Mouse (Mus musculus): Measurements from ENCODE around the gene Zc3h18. TPM values are rescaled to one million over a fixed set of nuclear protein-coding genes. Genes with fewer than 3 reads are reported as not detected.

The Zc3h18 gene
- total RNA-seq, 2 experiments from 2014 or later: 18.1 to 21.0 TPM

DNA sequence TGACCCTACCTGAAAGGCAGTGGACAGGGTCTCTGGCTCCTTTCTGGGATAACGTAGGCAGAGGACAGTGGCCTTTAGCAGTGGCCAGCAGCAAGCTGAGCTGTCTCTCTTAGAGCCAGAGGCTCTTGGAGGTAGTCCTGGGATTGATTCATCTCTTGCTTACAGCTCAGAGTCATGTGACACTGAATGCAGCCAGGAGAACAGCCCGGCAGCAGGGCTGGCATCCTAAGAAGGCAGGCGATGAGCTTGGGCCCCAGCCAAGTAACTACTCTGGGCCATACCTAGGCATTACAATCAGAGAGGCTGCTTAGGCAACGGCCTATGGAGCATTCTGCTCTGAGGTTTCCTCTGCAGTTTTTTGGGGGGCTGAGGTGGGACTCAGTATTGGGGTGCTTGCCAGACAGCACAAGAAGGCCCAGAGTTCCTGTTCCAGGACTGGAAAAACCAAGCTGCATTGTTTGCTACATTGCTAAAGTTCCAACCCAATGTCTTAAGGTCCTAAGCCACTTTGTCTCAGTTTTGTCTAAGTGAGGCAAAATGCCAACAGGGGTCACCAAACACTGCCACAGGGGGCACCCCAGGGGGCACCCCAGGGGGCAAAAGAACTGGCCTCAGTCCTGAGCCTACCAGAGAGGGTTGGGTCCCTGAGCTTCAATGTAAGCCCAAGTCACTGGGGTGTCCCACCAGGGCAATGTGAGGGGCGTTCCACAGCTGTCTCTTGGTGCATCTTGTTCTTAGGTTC, 28.4 kb upstream of the Zc3h18 start:
- DNase-seq: peak; percentile 51

DNA sequence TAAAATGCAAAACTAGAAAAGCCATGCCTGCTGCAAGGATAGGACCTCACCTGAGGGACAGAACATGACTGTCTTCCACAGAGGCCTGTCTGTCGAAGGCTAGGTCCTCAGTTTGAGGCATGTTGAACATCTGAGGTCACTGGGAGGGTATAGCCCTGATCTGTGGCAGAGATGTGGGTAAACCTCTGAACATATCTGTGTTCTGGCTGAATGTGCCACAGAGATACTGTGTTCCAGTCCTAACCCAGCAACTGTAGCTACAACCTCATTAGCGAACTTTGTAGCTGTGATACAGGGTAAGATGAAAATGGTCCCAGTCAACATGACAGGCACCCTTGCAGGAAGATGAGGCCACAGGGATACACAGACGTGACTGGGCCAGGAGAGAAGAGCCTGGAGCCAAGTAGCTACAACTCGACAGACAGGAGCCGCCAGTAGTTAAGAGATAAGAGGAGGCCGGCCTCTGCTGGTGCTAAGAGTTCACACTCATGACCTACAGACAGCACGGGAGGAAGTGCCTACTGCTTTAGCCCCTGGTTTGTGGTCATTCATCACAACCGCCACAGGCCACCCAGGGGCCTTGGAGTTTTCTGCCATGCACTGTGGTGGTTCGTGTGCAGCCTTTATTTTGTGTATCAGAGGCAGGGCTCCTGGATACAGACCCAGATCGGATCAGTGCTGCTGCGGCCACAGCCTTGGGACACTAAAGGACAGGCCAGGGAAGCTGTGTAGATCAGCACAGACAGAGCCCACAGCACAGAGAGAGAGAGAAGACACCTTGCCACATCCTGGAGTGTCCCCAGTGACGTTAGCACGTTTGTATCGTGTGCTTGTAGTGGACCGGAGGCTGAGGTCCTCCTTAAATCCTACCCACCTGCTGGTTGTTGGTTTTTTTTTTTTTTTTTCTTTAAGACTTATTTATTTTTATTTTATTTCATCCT, 26.8 kb upstream of the Zc3h18 start:
- no peak for DNase-seq

DNA sequence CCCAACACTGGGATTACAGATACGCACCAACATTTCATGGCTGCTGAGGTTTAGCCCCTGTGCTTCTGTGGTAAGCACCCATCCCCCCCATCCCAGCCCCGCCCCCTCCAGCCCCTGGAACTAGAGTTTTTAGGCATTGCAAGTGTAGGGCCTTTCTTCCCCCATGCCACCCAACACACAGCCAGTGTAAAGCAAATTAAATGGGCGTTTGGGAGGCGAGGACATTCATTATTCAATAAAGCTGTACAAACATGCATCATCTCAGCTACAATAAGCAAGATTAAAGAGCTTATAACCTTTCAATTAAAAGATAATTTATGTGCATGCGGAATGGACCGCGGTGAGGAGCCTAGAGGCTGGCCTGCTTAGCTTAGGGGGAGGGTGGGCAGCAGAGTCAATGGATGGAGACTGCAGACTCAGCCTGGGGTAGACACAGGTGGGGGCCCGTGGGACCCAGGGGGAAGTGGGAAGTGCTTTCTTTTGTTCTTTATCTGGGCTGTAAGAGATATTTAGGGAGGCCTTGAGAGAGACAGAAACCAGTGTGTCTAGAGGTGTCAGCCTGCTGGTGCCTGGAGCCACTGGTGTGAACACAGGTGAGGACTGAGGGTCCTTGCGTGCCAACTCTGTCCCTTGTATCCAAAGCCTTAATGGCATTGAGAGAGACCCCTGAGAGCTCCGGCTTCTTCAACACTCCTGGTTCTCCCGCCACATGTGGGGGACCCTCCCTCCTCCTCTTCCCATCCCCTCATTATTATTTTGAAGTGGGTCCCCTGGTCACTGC, 25.9 kb upstream of the Zc3h18 start:
- DNase-seq: no peak

DNA sequence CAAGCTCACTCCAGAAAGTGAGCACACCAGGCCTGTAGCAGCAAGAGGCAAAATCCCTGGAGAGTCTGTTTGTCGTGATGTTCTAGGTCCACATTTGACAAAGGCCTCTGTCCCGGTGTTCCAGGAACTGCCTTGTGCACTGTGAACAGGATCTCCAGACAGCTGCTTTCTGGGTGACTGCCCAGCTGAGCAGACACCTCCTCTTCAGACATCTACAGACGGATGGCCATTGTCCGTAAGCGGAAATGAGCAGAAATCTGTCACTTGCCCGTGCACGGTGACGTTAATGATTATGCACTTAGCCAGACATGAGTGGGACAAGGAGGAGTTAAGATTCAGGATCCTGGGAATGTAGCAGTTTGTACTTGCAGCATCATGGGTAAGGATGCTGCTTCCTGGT, 22.3 kb upstream of the Zc3h18 start:
- DNase-seq: no peak

DNA sequence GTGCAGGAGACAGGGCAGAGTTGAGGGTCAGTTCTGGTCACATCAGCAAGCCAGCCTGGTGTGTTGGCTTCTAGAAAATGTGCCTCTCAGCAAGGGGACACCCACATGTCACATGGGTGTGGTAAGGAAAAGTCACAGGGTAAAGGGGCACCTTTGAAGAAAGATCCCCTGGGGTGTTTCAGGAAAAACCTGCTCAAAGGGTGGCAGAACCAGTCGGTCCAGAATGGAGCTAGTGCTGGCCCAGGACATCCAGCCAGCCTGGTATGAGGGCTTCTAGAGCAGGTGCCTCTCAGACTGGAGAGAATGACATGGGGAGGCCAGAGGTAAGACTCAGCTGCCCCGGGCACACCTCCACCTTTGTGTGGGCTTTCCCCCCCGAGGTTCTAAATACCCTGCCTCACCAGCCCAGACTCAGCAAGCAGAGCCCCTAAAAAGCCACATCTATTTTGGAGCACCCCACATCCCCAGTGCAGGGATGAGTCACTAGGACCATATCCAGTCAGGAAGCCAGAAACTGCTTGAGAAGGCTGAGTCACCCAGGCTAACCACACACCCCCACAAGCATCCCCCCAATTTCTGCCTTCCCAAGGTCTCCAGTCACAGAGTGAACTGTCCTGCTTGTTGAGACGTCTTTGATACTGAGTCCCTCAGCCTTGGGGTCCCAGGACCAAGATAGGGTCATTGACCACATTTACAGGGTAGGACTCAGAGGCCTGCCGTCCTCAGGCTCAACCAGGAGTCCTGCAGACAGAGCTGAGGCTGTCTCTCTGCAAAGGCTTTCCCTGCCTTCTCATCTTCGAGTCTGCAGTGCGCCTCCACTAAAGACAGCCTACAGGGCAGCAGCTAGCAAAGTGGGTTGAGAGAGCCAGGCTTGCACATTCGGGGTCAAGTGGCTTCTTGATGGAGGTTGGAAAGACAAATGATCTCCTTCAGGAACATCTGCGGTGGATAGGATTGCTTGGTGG, 20.5 kb upstream of the Zc3h18 start:
- DNase-seq: no peak

DNA sequence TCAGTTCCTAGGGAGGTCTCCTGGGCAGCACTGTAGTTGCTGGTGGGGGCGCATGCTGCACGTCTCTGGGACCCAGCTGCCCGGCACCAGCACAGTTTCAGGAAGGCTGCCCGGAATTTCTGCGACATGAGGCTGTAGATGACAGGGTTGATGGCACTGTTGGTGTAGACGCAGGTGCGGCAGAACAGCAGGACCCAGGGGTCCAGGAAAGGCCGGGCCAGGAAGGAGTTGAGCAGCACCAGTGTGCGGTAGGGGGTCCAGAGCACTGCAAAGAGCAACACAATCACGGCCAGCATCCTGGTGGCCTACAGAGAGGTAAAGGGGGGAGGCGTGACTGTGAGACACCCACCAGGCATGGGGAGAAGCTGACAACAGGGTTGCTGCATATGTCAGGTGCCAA, 19.2 kb upstream of the Zc3h18 start:
- DNase-seq: no peak

DNA sequence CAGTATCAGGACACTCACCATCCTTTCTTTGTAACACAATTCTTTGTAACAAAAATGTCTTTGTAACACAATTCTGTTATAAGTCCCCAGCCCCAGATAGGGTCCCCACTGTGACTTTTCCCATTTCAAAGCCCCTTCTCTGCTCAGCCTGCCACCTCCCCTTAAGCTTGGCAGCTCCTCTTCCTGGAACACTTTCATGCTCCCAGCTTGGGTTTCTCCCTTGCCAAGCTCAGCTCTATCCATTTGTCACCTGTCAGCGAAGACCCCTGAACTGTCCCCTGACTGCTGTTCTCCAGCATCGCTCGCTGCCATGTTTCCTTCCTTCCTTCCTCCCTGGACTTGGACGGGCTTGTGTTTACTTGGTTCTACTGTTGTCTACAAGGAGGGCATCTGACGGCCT, 18.8 kb upstream of the Zc3h18 start:
- DNase-seq: no peak

DNA sequence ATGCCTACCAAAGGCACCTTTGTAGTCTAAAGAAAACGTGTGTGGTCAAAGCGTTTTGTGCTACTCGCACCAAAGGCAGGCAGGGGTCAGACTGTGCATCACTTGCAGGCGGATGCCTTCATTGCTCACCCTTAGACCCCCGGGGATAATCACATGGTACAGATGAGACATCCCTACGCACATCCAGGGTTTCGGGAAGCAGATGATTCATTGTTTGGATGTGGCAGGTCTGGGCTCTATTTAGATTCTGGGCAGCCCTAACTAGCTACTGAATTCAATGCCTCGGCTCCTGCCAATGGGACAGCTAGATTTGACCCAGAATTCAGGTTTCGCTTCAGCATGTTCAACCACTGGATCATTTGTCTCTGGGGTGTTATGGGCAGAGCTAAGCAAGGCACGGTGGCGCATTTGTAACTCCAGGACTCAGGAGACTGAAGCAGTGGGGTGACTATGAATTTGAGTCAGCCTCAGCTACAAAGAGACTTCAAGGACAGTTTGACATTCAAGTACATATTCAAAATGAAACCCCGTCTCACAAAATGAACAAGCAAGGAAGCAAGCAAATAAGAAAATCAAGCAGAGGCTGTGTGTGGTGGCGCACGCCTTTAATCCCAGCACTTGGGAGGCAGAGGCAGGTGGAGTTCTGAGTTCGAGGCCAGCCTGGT, 17.2 kb upstream of the Zc3h18 start:
- no peak for DNase-seq

DNA sequence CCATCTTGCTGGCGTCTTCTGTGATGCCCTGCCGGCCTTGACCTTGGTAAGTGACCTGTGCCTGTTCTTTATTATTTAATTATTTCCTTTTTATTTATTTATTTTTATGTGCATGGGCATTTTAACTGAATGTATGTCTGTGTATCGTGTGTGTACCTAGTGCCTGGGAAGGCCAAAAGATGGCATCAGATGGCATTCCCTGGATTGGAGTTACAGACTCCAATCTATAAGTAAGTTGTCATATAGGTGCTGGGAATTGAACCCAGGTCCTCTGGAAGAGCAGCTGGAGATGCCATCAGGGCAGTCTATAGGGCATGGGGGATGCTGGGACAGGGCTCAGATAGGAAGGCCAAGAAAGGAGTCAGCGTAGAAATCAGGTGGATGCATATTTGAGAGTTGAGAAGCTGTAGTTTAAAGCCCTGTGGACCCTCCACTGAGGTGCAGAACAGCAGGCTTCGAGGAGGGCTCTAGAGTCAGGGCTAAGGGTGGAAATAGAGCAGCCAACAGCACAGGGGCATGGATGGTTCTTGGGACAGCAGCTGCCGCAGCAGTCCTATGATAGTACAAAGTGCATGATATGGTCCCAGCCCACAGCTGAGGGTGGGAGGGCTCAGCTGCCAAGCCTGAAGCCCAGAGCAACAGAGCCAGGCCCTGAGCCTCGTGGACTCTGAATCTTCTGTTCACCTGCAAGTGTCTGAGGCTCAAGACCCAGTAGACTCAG, 15.6 kb upstream of the Zc3h18 start, which contains the start of gene Trhr2:
Gene Trhr2, minus strand, starts transcription at position 51 of the 721 bp plus-strand sequence.
- DNase-seq: no peak

DNA sequence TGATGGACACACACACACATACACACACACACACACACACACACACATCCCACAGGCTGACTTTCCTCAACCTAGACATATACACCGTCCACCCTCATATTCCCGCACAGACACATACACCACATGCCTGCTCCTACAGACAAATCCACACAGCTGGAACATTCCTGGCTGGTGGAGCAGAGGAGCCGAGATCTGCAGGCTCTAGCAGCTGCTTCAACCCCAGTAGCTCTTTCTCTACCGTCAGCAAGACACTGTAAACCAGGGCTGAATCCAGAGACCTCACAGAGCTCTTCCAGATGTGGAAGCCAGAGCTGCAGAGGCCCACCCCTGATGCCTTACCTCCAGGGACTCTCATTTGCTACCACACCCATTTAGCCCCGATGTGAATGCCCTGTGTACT, 14.1 kb upstream of the Zc3h18 start:
- DNase-seq: no peak

DNA sequence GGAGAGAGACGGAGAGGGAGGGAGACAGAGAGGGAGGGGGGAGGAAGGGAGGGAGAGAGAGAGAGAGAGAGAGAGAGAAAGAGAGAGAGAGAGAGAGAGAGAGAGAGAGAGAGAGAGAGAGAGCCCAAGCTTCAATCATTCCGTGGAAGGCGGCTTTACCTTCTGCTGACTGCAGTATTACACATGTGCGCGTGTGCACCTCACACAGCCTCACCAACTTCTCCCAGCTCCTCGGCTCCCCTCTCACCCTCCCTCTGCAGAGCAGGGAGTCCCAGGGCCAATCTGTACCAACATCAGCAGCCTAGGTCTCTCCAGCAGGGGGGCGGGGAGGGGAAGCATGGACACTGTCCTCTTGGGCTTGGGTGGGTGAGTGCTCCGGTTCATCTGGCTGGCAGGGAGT, 13.4 kb upstream of the Zc3h18 start:
- no peak for DNase-seq

DNA sequence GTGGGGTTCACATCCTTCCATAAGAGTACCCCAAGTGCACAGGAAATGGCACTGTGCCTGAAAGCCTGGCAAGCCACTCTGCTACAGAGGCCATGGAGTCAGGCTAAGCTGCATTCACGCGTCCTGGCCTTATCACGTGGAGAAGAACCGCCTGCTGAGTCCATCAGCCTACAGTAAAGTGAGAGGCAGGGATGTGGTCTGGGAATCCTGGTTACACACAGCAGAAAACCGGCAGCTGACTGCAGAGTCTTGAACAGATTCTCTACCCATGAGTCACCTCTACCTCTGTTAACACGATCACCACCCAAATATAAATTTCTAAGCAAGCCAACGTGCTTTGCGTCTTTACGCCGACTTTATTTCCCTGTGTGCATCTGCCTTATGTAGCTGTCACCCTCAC, 7.9 kb upstream of the Zc3h18 start:
- DNase-seq: no peak

DNA sequence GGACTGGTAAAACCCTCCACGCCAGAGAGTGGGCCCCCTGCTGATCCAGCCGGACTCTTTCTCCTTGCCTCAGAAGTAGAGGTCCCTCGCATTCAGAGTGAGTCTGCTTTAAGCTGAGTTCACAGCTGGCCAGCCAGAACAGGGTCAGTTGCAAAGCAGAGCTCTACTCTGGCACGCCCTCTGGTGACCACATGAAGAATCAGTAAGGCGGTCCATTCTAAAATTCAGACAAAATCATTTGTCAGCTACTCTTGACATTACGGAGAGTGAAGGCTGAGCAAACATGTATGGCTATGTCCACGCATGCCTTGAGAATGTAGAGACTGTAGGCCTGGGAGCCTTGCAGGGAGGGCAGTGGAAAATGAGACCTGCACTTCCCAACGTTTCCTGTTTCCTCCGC, 6.7 kb upstream of the Zc3h18 start:
- DNase-seq: peak; percentile 21

DNA sequence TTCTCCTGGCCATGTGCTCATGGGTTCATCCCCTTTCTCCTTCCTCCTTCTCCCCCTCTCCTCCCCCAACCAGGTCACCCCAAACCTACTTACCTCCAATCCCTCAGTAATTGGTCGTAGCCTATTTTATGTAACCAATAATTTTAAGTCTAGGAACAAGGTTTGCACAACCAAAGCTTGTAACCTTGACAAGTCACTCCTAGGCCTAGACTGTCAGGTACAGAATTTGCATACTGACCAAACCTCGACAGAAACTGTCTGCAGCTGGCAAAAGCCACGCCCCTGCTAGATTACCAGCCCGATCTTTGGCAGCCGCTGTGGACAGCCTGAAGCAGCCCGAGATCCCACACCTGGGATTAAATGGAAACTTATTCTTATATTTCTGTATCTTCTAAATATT, 4.7 kb upstream of the Zc3h18 start:
- DNase-seq: no peak

DNA sequence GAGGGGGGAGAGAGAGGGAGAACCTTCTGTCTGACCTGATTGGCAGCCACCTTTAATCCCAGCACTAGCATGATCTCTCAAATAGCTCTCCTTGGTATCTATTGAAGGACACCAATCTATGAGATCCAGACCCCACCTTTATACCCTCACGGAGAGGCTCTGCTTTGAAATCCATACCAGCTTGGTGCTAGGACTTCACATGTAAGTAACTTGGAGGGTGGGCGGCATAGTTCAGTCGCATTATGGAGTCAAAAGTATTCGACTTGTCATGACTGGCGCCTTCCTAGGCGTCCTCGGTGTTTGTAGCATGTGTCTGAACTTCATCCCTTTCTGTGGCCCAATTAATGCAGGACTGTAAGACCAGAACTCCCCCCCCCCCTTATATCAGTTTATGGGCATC, 1.1 kb upstream of the Zc3h18 start:
- no peak for DNase-seq

DNA sequence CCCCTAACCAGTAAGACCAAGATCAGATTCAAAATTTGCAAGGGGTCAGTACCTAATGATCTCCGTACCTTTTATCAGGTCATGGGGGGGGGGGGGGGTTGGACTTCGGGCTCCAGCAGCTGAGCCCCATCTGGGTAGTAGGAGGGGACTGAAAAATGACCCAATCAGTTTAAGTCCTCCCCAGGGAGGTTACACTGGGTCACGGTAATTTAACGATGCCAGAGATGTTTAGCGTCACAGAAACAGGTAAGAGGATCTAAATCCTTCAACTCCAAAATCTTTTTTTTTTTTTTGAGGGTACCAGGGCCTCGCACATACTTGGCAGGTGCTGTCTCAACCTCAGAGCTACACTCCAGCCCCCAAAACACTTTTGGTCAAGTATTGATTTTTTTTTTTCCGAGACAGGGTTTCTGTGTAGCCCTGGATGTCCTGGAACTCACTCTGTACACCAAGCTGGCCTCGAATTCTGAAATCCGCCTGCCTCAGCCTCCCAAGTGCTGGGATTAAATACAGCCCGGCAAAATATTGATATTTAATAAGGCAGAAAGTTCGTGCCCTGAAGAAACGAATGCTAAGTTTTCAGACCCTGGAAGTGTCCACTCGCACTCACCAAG, 551 bp upstream of the Zc3h18 start:
- DNase-seq: no peak

DNA sequence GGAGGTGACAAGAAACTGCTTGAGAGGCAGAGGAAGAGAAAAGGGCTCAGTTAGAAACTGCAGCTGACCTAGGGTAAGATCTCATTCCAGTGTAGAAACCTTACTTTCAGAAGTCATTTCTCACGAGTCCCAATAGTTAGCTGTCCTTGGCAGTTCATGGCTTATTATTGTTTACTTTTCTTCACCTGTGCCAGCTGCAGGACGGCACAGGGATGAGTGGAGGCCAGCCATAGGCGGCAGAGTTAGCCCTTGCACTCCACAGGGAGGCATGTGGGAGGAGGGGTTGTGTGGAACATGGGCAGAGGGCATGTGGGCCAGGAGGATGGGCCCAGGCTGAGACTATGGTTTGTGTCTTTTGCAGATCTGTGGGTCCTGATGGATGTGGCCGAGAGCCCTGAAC, 6.6 kb downstream of the Zc3h18 start:
- DNase-seq: no peak

DNA sequence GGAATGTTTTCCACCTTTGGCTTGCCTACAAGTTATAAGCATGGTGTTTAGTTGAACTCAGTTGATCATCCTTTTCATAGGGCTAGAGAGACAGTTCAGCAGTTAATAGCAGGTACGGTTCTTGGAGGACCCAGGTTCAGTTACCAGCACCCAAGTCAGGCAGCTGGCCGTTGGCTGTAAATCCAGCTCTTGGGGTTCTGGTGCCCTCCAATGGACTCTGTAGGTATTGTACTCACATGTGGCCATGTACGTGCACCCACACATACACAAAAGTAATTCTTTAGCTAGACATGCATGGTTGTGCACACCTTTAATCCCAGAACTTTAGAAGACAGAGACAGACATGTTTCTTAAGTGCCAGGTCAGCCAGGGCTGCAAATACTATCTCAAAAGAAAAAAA, 12.9 kb downstream of the Zc3h18 start:
- no peak for DNase-seq

DNA sequence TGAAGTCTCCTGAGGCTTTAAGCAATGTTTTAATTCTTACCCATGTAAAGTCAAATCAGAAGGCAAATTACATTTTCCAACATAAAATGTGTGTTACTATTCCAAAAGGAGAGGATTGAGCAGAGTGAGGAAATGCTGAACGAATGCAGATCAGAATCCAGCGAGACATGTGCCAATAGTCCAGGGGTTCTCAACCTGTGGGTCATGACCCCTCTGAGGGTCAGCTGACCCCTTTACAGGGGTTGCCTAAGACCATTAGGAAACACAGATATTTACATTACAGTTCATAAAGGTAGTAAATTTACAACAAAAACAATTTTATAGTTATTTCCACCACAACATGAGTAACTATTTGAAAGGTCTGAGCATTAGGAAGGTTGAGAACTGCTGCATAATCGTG, 14.3 kb downstream of the Zc3h18 start:
- DNase-seq: no peak

DNA sequence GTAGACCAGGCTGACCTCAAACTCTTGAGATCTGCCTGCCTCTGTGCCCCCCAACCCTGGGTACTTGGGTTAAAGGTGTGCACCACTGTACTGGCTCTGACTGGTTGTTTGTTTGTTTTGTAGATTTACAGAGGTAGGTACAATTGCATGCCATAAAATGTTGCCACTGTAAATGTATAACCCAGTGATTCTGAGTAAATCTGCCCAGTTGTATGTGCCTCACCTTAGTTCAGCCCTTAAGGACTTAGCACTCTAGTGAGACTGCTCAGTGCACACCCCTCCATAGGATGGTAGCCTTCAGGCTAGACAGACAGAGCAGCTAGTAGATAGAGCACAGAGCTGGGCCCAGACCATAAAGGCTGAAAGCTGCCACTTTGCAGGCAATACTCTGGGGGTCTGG, 17.3 kb downstream of the Zc3h18 start:
- no peak for DNase-seq

Data from gastrocnemius, postnatal 25 days (tissue).